8 mouse cellular contexts compared by ENCODE assay signal in genomic region chr7:3630478-3630815, GRCm38 (mm10). TPM values are rescaled to one million over a fixed set of nuclear protein-coding genes. Genes with fewer than 3 reads are reported as not detected.
DNase-seq lines count a peak whose midpoint lies in the region; ATAC-seq and TF ChIP-seq lines count a peak whose summit lies in the region.

No protein-coding gene starts in this region.

- ATAC-seq in kidney, embryonic 15.5 days (replicated peaks; ENCODE audit: low FRiP score) = no peak
- peak; percentile 6; the same call in 1 of the 2 replicates for ATAC-seq in hindbrain, embryonic 16.5 days
- no peak for ATAC-seq in midbrain, embryonic 15.5 days (replicated peaks)

- peak overlapping the region; percentile 76 for H3K4me3 ChIP-seq in kidney, embryonic 15.5 days (replicated peaks)
- peak overlapping the region; percentile 81 for H3K4me3 ChIP-seq in cortical plate, adult 2 months (ENCODE audit: insufficient read depth, low read length)
- peak overlapping the region; percentile 62 for H3K4me3 ChIP-seq in hindbrain, embryonic 16.5 days (ENCODE audit: low read length)
- peak overlapping the region; percentile 68 for H3K4me3 ChIP-seq in midbrain, embryonic 15.5 days

- WGBS in kidney, embryonic 15.5 days = 52% methylated on average over 3 of the region's 3 CpGs
- WGBS in hindbrain, embryonic 16.5 days = 58% methylated on average over 3 of the region's 3 CpGs
- 66% methylated on average over 3 of the region's 3 CpGs for WGBS in midbrain, embryonic 15.5 days

- no peaks in the 10 kb centered on the region for H3K9me3 ChIP-seq in kidney, embryonic 15.5 days (replicated peaks)
- no peaks in the 10 kb centered on the region for H3K9me3 ChIP-seq in hindbrain, embryonic 16.5 days (ENCODE audit: control insufficient read depth, low read length)
- no peaks in the 10 kb centered on the region for H3K9me3 ChIP-seq in midbrain, embryonic 15.5 days

- peaks cover 24% of the 10 kb centered on the region for H3K4me1 ChIP-seq in kidney, embryonic 15.5 days
- H3K4me1 ChIP-seq in cortical plate, adult 2 months (ENCODE audit: control insufficient read depth, insufficient read depth, low read length) = peaks cover 3% of the 10 kb centered on the region
- H3K4me1 ChIP-seq in hindbrain, embryonic 16.5 days (ENCODE audit: control insufficient read depth, insufficient read depth, low read depth, low read length) = peaks cover 25% of the 10 kb centered on the region
- H3K4me1 ChIP-seq in midbrain, embryonic 15.5 days = peaks cover 27% of the 10 kb centered on the region

- H3K36me3 ChIP-seq in kidney, embryonic 15.5 days = peaks cover 58% of the 10 kb centered on the region
- peaks cover 12% of the 10 kb centered on the region; the same call in 1 of the 2 replicates for H3K36me3 ChIP-seq in hindbrain, embryonic 16.5 days (ENCODE audit: control insufficient read depth, insufficient read depth, low read length)
- peaks cover 5% of the 10 kb centered on the region for H3K36me3 ChIP-seq in midbrain, embryonic 15.5 days (replicated peaks)

- no peak for TF ChIP-seq CTCF in cortical plate, adult 2 months (IDR thresholded peaks at IDR 0.05; ENCODE audit: extremely low read depth, insufficient read depth, low read length)

- H3K27me3 ChIP-seq in kidney, embryonic 15.5 days = no peaks in the 10 kb centered on the region
- no peaks in the 10 kb centered on the region for H3K27me3 ChIP-seq in hindbrain, embryonic 16.5 days (replicated peaks; ENCODE audit: control insufficient read depth, insufficient read depth, low read length)
- H3K27me3 ChIP-seq in midbrain, embryonic 15.5 days (replicated peaks) = no peaks in the 10 kb centered on the region

- H3K27ac ChIP-seq in kidney, embryonic 15.5 days = no peak overlapping the region
- H3K27ac ChIP-seq in cortical plate, adult 2 months (ENCODE audit: insufficient read depth, low read length) = no peak overlapping the region
- no peak overlapping the region for H3K27ac ChIP-seq in hindbrain, embryonic 16.5 days (ENCODE audit: low read depth, low read length)
- H3K27ac ChIP-seq in midbrain, embryonic 15.5 days = no peak overlapping the region

- no peak for DNase-seq in kidney, adult 8-10 months
- DNase-seq in spleen, adult 18-20 months = no peak
- DNase-seq in retina, postnatal 1 day = no peak
- no peak for DNase-seq in left cerebral cortex, adult 9 months (ENCODE audit: low spot score in 2 of 2)

- no peak for TF ChIP-seq POLR2A in cortical plate, adult 2 months (IDR thresholded peaks at IDR 0.05; ENCODE audit: extremely low read depth, insufficient read depth, low read length)

- peak overlapping the region; percentile 91 for H3K4me2 ChIP-seq in kidney, embryonic 15.5 days
- peak overlapping the region; percentile 97 for H3K4me2 ChIP-seq in hindbrain, embryonic 16.5 days (ENCODE audit: low read length)
- H3K4me2 ChIP-seq in midbrain, embryonic 15.5 days = peak overlapping the region; percentile 98

- peak overlapping the region; percentile 77 for H3K9ac ChIP-seq in kidney, embryonic 15.5 days
- peak overlapping the region; percentile 76 for H3K9ac ChIP-seq in hindbrain, embryonic 16.5 days (ENCODE audit: low read depth, low read length)
- peak overlapping the region; percentile 53 for H3K9ac ChIP-seq in midbrain, embryonic 15.5 days

RNA-seq across cellular contexts. Expression of gene Prpf31, which starts 0.7 kb away (rescaled TPM):
- 110 and 116 TPM in 2 replicates for polyA plus RNA-seq in kidney, embryonic 15.5 days (2015; fragmentation: Nextera tagmentation; extraction: Ambion mirVana)
- 65.3 and 75.1 TPM in 2 replicates for polyA plus RNA-seq in cortical plate, adult 2 months (2012; rRNA removed)
- polyA plus RNA-seq in hindbrain, embryonic 16.5 days (2015; fragmentation: Nextera tagmentation; extraction: Ambion mirVana) = 84.2 and 88.8 TPM in 2 replicates
- 93.2 and 96.7 TPM in 2 replicates for polyA plus RNA-seq in midbrain, embryonic 15.5 days (2015; fragmentation: Nextera tagmentation; extraction: Ambion mirVana)

RNA-seq across cellular contexts. Expression of gene Tfpt, which starts 0.7 kb away (rescaled TPM):
- 22.6 and 23.9 TPM in 2 replicates for polyA plus RNA-seq in kidney, embryonic 15.5 days (2015; fragmentation: Nextera tagmentation; extraction: Ambion mirVana)
- polyA plus RNA-seq in cortical plate, adult 2 months (2012; rRNA removed) = 38.5 and 39.3 TPM in 2 replicates
- polyA plus RNA-seq in hindbrain, embryonic 16.5 days (2015; fragmentation: Nextera tagmentation; extraction: Ambion mirVana) = 36.3 and 39.6 TPM in 2 replicates
- polyA plus RNA-seq in midbrain, embryonic 15.5 days (2015; fragmentation: Nextera tagmentation; extraction: Ambion mirVana) = 38.2 and 40.7 TPM in 2 replicates

RNA-seq across cellular contexts. Expression of gene Ndufa3, which starts 13.3 kb away (rescaled TPM):
- 500 and 505 TPM in 2 replicates for polyA plus RNA-seq in kidney, embryonic 15.5 days (2015; fragmentation: Nextera tagmentation; extraction: Ambion mirVana)
- polyA plus RNA-seq in cortical plate, adult 2 months (2012; rRNA removed) = 366 and 413 TPM in 2 replicates
- 461 and 526 TPM in 2 replicates for polyA plus RNA-seq in hindbrain, embryonic 16.5 days (2015; fragmentation: Nextera tagmentation; extraction: Ambion mirVana)
- polyA plus RNA-seq in midbrain, embryonic 15.5 days (2015; fragmentation: Nextera tagmentation; extraction: Ambion mirVana) = 458 and 526 TPM in 2 replicates

RNA-seq across cellular contexts. Expression of gene Oscar, which starts 14.5 kb away (rescaled TPM):
- 0.59 TPM in 1 of 2 replicates, not detected in the other for polyA plus RNA-seq in kidney, embryonic 15.5 days (2015; fragmentation: Nextera tagmentation; extraction: Ambion mirVana)
- 4.7 and 5.7 TPM in 2 replicates for polyA plus RNA-seq in cortical plate, adult 2 months (2012; rRNA removed)
- 0.64 and 0.73 TPM in 2 replicates for polyA plus RNA-seq in hindbrain, embryonic 16.5 days (2015; fragmentation: Nextera tagmentation; extraction: Ambion mirVana)
- 0.33 and 0.59 TPM in 2 replicates for polyA plus RNA-seq in midbrain, embryonic 15.5 days (2015; fragmentation: Nextera tagmentation; extraction: Ambion mirVana)

RNA-seq across cellular contexts. Expression of gene Cnot3, which starts 14.6 kb away (rescaled TPM):
- 60.6 and 66.5 TPM in 2 replicates for polyA plus RNA-seq in kidney, embryonic 15.5 days (2015; fragmentation: Nextera tagmentation; extraction: Ambion mirVana)
- 39.9 and 44.6 TPM in 2 replicates for polyA plus RNA-seq in cortical plate, adult 2 months (2012; rRNA removed)
- polyA plus RNA-seq in hindbrain, embryonic 16.5 days (2015; fragmentation: Nextera tagmentation; extraction: Ambion mirVana) = 30.0 and 43.1 TPM in 2 replicates
- polyA plus RNA-seq in midbrain, embryonic 15.5 days (2015; fragmentation: Nextera tagmentation; extraction: Ambion mirVana) = 47.6 and 48.4 TPM in 2 replicates
